Mouse (Mus musculus) embryo, embryonic 10 days (tissue): ENCODE measurements around the gene Vcp.

Experiments
- DNase-seq: peaks from one replicate; pipeline ENCODE4 v3.0.0-alpha.2; 2015; ENCODE audit warnings: low spot score

The Vcp gene

GRCm38 (mm10) chr4:43000141-43000986 lies at the start of gene Vcp:
TSS of gene Vcp (minus strand) at chr4:43000507.
- peak; percentile 100 for DNase-seq

- peak; percentile 92 for DNase-seq
Observed at GRCm38 (mm10) chr4:43047231-43047630, 46.9 kb upstream of the Vcp start.

DNA sequence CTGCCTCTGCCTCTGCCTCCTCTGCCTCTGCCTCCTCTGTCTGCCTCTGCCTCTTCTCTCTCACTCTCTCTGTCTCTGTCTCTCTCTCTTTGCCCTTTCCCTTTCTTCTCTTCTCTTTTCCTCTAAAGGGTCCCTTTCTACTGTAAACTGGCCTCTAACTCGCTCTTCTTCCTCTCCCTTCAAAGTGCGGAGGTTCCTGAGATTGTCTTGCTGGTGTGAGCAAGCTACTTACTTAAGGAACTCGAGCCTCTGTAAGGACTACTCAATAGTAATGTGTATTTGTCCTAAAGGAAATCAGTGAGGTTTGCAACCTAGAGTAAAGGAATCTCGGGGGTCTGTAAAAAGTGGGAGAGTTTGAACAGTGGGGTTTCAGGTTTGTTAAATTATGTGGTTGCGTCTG lies 46.3 kb upstream of the Vcp start:
- no peak for DNase-seq

DNA sequence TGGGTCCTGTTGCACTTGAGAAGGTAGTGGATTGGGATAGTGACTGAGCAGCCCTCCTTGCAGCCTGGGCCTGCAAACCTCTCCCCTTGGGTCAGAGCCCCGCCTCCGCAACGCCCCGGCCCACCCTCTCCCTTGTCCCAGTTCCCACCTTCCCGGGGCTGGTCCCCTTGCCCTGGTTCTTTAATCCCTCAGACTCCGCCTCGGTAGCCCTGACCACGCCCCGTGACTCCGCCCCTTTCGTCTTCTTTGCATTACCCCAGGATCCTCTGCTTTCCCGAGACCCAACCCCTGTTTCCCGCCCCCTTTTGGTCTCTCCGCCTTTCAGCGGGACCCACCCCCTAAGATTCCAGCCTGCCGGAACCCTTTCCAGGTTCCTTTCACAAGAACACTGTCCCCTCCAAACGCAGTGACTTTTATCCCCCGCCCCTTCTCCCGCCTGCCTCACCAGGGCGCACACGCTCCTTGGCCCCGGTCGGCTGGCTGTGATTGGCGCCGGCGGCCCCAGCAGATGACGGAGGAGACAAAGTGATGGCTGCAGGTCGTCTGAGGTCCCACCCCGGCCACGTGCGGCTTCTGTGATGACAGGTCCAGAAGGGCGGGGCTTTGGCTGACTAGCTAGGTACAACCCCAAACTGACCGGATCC lies 45.5 kb upstream of the Vcp start, which contains the start of gene Fam214b:
Gene Fam214b, minus strand, starts transcription at position 562 of the 644 bp plus-strand sequence.
- peak; percentile 99 for DNase-seq

DNA sequence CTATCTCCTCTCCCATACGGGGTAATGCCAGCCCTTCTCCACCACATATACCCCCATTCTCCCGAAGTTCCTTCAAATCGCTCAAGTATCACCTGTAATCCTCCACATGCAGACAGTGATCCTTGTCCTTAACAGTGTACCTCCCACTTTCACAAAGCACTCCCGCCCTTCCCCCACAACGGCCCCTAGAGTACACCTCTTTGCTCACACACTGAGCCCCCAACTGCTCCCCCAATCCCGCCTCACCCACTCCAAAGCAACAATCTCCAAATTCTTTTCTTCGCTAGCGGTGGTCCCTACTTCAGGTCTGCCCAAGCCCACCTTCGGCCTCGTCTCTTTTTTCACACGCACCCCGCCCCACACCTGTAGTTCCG lies 45.0 kb upstream of the Vcp start:
- DNase-seq = no peak

GRCm38 (mm10) chr4:43044673-43045072 lies 44.4 kb upstream of the Vcp start:
- no peak for DNase-seq

- DNase-seq = peak; percentile 90
Observed at GRCm38 (mm10) chr4:43043644-43044357, 43.5 kb upstream of the Vcp start.

DNA sequence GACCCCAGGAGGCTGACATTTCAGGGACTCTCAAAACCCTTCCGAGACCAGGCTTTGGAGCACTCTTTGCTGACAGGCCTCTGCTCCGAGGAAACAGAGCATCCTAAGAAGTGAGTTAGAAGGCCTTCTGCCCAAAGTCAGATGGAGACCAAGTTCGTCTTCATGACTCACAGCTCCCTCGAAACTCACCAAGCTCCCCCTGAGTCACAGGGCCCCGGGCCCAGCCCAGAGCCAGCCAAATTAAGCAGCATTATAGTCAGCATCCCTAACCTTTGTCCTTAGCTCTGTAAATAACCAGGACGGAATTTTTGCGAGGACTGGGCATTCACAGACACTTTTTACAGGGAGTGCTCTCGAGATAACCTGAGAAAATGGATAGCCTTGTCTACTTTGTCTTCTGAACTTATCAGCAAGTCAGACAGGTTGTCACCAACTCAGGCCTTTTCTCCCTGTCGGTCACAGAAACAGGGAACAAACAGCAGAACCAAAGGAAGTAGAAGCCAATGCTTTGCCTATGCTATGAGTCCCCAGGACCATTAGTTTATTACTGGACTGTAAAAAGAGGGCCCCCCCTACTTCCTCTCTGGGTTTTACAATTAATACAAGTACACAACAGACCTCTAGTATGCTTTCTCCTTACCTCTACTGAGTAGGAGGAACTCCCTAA lies 40.7 kb upstream of the Vcp start:
- no peak for DNase-seq

DNA sequence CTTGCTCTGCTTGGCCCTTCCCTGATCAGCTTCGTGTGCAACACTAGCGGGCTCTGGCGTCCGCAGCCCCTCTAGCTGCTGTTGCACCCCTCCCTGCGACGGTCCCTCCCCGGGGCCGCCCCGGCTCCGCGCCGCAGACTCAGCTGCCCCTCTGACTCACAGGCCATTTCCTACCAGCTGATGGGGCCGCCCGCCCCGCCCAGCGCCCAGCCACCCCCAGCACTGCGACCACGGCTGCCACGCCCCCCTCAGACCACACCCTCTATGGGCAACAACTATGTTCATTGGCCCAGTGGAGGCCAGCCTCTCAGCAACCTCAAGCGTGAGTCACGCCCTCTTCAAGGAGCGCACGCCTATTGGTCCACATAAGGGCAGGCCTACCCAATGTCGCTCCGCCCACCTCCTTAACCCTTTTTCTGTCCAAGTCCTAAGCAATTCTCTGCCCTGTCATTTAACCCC lies 39.8 kb upstream of the Vcp start:
- DNase-seq = peak; percentile 99

DNA sequence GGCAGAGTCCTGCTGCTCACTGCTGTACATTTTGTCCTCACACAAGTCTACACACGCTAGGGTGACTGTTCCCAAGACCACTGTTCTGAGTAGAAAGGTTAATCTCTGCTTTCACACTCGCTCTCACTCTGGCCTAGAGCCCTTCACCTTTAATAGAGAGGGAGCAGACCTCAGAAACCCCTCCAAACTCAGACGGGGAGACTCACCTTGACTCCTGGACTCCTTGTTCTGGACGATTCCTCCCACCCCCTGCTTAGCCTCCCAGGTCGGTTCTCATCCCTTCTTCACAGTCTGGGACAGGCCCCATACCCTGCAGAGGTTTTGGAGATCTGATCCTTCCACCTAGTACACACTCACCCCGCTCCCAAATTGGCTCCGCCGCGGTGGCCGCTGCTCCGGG lies 39.3 kb upstream of the Vcp start:
- no peak for DNase-seq

DNA sequence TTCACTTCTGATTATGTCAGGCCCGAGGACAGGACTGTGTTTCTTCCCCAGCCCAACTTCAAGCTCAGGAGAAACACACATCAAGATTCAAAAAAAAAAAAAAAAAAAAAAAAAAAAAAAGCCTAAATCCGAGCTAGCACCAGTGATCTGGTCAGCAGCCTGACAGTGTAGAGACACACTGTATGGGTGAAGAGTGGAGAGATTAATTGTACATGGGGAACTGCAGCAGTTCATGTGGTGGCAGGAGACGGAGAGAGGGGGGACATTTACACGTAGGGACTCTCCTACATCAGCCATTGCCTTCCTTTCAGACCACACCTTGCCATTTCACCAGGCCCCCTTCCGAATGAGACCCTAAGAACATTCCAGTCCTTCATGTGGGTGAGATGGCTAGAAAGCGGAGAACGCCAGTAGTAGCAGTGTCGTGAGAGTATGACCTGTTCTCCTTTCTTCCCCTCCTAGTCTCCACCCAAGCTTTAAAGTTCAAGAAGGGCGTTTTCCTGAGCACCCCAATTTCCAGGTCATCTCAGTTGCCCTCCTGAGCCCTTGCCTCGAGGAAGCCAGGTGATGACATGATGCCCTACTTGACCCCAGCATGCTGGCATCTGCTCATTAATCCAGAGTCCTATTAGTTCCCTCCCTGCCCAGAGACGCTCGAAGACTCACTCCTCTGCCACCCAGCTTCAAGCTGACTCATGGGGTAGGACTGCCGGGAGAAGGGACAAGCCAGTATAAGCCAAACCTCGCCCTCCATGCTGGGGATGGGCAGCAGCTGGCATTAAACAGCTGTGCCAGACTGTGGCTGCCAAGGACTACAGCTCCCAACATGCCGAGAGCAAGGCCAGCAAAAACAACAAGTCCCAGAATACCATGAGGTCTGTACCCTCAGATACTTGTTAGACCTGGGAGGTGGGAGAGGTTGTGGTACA lies 38.5 kb upstream of the Vcp start:
- no peak for DNase-seq

DNA sequence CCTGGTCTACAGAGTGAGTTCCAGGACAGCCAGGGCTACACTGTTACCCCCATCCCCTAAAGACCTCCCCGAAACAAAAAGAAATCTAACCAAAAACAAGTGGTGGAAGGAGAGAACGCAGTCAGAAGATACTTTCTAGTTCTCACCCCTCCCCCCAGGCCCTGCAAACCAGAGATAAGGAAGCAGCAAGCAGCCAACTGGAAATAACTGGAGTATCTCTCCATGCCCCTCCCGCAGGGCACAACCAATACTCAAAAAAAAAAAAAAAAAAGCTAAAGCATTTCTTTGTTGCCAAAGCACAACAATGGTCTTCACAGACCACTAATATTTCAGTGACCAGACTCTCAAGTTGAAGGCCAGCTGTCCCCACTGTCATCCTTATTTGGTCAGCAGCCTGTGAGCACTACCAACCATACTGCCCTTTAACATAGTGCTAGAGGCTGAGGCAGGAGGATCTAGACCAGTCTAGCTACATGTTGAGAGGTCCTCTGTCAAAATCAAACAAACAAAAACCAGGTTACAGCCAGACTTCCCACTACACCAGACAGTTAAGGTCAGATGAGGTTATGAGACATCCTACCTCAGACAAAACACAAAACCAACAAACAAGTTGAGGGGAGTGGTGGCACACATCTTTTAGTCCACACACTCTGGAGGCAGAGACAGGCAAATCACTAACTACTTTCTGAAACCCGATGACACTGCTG lies 37.7 kb upstream of the Vcp start:
- DNase-seq = no peak

- DNase-seq = no peak
Observed at GRCm38 (mm10) chr4:43036356-43036755, 36.0 kb upstream of the Vcp start.

GRCm38 (mm10) chr4:43035851-43036250 lies 35.5 kb upstream of the Vcp start:
- DNase-seq = no peak

DNA sequence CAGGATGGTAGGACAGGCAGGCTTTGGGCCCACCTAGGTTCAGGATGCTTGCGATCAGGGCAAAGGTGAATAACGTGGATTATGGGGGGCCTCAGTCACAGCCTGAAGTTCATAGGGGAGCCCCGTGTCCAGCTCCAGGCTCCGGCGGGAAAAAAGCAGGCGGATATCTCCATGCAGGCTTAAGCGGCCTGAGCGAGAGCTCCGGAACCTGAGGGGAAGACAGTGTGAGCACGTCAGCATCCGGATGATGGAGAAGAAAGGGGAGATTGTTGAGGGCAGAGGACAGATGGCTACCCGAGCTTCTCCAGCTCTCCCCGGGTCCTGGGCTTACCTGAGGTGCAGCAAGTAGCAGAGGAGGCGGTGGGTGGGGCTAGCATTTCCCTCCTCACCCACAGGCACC lies 33.2 kb upstream of the Vcp start:
- DNase-seq = no peak

DNA sequence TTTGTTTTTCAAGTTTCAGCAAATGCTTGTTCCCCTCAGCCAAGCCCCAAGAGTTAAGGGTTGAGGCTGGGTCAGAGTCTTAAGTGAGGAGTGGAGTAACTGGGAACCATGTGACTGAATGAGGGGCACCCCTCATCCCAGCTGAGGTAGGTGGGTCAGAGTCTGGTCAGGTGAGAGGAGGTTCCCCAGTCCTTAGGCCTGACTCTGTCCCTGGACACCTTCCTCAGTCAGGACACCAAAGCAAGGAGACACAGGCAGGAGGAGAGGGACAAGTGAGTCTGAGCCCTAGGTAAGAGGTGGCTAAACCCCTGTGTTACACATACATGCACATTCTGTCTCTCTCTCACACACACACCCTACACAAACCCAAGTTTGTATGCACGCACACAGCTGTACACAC lies 32.2 kb upstream of the Vcp start:
- no peak for DNase-seq

- DNase-seq = peak; percentile 98
Observed at GRCm38 (mm10) chr4:43031237-43031995, 31.1 kb upstream of the Vcp start, which contains the start of gene Stoml2. TSS of gene Stoml2 (minus strand) at chr4:43031710.

DNA sequence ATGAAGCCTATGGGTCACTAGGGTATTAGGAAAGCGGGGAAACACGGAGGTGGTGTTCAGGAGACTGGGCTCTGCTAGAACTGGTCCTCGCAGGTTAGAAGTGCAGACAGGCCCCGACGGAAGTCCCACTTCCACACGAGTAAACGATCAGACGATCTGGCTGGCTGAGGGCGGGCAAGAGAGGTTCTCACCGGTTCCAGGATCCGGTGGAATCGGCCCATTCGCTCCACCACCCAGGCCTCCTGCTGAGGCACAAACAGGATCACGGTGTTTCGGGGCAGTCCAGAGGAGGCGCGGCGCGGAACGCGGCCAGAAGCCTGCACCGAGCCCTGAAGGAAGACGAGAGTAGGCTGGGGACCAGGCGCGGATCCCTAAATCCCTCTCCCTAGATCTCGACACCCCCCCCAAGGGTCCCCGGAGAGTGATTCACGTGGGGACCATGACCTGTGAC lies 30.5 kb upstream of the Vcp start:
- DNase-seq = no peak

DNA sequence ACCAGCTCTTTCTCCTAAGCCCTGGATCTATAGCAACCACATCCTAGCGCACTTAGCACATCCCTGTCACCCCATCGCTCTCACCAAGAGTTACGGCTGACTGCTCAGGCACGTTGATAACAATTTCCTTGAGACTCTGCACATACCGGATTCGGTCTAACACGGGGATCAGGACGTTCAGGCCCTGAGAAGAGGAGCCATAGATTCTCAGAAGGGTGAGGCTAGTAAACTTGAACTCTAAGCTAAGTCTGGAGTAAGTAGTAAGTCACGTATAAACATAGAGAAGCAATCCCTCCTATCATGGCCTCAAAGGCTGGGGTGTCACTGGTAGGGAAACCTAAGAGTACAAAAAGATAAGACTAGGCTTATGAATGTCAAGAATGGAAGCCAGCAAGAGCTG lies 30.0 kb upstream of the Vcp start:
- DNase-seq = no peak

- no peak for DNase-seq
Observed at GRCm38 (mm10) chr4:43029749-43030148, 29.4 kb upstream of the Vcp start.
